Mouse (Mus musculus) limb, embryonic 15.5 days (tissue): ENCODE measurements around the gene Slc47a1. TPM values are rescaled to one million over a fixed set of nuclear protein-coding genes. Genes with fewer than 3 reads are reported as not detected.

ENCODE experiments used
- ATAC-seq: fragments of 200-750 bp; cut with Nextera tagmentation; 2 replicates; pipeline ENCODE4 v1.8.0; 2017; ENCODE audit warnings: low read depth, moderate TSS enrichment; ENCODE audit not compliant: insufficient number of reproducible peaks, low FRiP score, low TSS enrichment
- H3K27ac ChIP-seq: fragments of 300-500 bp; sonication (generic); 2 replicates; pipeline ENCODE4 v1.5.1; 2015; ENCODE audit warnings: moderate library complexity, mild to moderate bottlenecking, inconsistent platforms
- H3K27me3 ChIP-seq: fragments of 300-500 bp; sonication (generic); 2 replicates; pipeline ENCODE4 v1.6.1; 2015; ENCODE audit warnings: inconsistent platforms
- H3K36me3 ChIP-seq: fragments of 300-500 bp; sonication (generic); 2 replicates; pipeline ENCODE4 v1.6.1; 2015; ENCODE audit warnings: inconsistent platforms
- H3K4me1 ChIP-seq: fragments of 300-500 bp; sonication (generic); 2 replicates; pipeline ENCODE4 v1.6.1; 2015; ENCODE audit warnings: inconsistent platforms
- H3K4me2 ChIP-seq: fragments of 300-500 bp; sonication (generic); 2 replicates; pipeline ENCODE4 v1.6.1; 2015; ENCODE audit warnings: mild to moderate bottlenecking, inconsistent platforms
- H3K4me3 ChIP-seq: fragments of 300-500 bp; sonication (generic); 2 replicates; pipeline ENCODE4 v1.5.1; 2015; ENCODE audit warnings: mild to moderate bottlenecking, inconsistent platforms
- H3K9ac ChIP-seq: fragments of 300-500 bp; sonication (generic); 2 replicates; pipeline ENCODE4 v1.6.1; 2015; ENCODE audit warnings: inconsistent platforms
- H3K9me3 ChIP-seq: fragments of 300-500 bp; sonication (generic); 2 replicates; pipeline ENCODE4 v1.6.1; 2016; ENCODE audit warnings: inconsistent platforms
- WGBS: fragments of 180-500 bp; shearing (Covaris S2); methylation state at CpG from one replicate; pipeline ENCODE4 v1.1.7; 2015; 5-methylcytosine and 5-hydroxymethylcytosine counted together
- polyA plus RNA-seq: library from polyadenylated mRNA; unstranded; fragments of >200 nt; fragmentation: Nextera tagmentation; extraction: Ambion mirVana; gene quantifications from 2 replicates; pipeline ENCODE4 v1.2.1, GENCODE M21; 2015

Gene Slc47a1
- polyA plus RNA-seq, 1 experiment from 2014 or later = 0.97 TPM

DNA sequence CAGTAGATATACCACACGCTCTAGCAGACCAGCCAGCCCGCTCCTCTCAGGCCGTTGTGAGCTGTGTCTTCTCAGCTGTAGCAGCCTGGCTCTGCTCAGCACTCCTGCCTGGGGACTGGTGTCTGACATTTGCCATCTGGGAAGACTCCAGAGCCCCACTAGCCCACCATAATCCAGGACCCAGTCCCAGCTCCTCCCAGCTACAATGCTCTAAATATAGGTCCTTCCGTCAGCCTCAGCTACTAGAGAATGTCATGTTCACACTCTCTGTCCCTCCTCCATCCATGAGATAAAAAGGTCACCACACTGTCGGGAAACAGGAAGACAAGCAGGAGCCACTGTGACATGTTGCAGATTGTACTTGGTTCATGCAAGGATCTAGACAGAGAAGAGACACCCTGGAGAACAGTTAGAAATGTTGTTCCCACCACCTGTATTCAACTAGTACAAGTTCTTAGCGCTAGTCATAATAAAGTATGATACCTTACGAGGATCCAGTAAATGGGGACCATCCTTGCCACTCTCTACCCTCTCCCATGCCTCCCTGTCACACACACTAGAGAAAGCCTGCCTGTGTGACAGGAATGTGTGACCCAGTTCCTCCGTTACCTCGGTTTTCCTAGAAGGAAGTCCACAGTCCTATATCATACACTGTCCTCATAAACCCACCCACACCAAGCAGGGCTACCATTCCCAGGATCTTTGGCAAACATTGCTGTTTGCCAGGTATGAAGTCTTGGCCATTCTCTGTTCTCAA is 11.4 kb downstream of the Slc47a1 start:
- Histone ChIP-seq H3K27me3 (no peaks in the 10 kb centered on the region), H3K4me2 (no peak overlapping the region), H3K4me3 (no peak overlapping the region), H3K27ac (no peak overlapping the region), H3K4me1 (no peaks in the 10 kb centered on the region), H3K9me3 (no peaks in the 10 kb centered on the region), H3K36me3 (no peaks in the 10 kb centered on the region), H3K9ac (no peak overlapping the region)
- WGBS = 77% methylated on average over 9 of the region's 9 CpGs
- no peak for ATAC-seq

DNA sequence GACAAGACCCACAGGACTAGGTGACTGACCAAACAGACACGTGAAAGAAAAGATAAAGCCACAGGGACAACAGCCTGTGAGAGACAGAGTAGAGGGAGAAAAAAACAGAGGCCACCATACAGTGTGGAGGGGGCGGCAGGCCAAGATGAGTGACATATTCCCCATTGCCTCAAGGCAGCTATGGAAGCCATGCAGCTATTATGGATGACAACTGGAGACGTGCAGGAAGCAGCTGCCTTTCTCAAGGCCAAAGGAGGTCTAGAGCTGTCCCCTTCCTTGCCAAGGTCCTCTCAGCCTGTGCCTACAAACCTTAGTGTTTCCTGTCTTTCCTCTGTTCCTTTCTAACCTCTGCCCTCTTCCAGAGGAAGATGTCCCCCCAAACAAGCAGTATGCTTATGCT is 12.2 kb downstream of the Slc47a1 start:
- no peak overlapping the region for H3K4me2 ChIP-seq

DNA sequence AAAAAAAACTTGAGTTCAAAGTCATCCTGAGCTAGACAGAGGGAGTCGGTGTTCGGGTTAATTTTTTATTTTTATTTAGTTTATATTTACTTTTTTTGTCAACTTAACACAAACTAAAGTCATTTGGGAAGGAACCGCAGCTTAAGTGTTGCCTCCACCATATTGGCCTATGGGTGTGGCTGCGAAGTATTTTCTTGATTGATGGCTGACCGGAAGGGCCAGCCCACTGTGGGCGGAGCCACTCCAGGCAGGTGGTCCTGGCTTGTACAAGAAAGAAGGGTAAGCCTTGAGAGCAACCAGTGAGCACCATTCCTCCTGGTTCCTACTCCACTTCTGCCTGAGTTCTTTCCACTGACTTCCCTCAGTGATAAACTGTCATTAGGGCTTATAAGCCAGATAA is 14.0 kb downstream of the Slc47a1 start:
- no peak overlapping the region for H3K4me3 ChIP-seq
- no peak overlapping the region for H3K4me2 ChIP-seq
- no peak for ATAC-seq
- no peak overlapping the region for H3K27ac ChIP-seq
- H3K9me3 ChIP-seq = no peaks in the 10 kb centered on the region
- 85% methylated on average over 6 of the region's 6 CpGs for WGBS
- no peaks in the 10 kb centered on the region for H3K4me1 ChIP-seq
- no peak overlapping the region for H3K9ac ChIP-seq
- H3K36me3 ChIP-seq = no peaks in the 10 kb centered on the region
- no peaks in the 10 kb centered on the region for H3K27me3 ChIP-seq

More for the DNA sequence above, 12.2 kb downstream of the Slc47a1 start:
- 63% methylated on average over 3 of the region's 3 CpGs for WGBS
- Histone ChIP-seq H3K4me3 (no peak overlapping the region), H3K9me3 (no peaks in the 10 kb centered on the region), H3K27me3 (no peaks in the 10 kb centered on the region), H3K4me1 (no peaks in the 10 kb centered on the region), H3K36me3 (no peaks in the 10 kb centered on the region), H3K9ac (no peak overlapping the region), H3K27ac (no peak overlapping the region)
- ATAC-seq = no peak

DNA sequence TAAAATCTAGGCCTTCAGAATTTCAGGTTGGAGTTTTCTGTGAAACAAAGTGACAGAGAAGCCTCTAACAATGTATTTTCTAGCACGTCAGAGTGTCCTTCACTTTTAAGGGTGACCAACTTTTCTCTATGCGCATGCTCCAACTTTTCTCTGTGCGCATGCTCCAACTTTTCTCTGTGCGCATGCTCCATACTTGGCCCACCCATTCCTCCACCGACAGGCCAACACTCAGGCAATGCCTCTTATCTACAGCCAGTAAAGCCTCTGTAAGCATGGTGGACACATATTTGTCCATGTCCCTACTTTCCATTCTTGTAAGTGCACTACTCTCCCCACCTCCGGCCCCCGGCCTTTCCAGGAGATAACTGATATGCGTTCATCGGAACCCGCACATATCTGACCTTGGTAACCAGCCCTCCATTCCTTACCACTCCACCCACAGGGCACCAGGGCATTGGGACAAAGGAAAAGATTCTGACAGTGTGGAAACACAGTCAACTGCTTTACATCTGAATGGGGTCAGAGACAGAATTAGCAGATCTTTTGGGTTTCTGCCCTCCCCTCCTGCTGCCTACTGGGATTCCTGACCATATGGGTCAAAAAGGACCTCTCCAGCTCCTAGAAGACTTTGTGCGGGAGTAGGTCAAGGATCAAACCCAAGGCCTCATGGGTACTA is 16.5 kb downstream of the Slc47a1 start:
- Histone ChIP-seq H3K4me2 (no peak overlapping the region), H3K27me3 (no peaks in the 10 kb centered on the region), H3K9ac (no peak overlapping the region), H3K4me1 (peaks cover 3% of the 10 kb centered on the region; the same call in 1 of the 2 replicates), H3K4me3 (no peak overlapping the region), H3K36me3 (no peaks in the 10 kb centered on the region), H3K27ac (no peak overlapping the region), H3K9me3 (no peaks in the 10 kb centered on the region)
- no peak for ATAC-seq
- WGBS = 92% methylated on average over 11 of the region's 11 CpGs

DNA sequence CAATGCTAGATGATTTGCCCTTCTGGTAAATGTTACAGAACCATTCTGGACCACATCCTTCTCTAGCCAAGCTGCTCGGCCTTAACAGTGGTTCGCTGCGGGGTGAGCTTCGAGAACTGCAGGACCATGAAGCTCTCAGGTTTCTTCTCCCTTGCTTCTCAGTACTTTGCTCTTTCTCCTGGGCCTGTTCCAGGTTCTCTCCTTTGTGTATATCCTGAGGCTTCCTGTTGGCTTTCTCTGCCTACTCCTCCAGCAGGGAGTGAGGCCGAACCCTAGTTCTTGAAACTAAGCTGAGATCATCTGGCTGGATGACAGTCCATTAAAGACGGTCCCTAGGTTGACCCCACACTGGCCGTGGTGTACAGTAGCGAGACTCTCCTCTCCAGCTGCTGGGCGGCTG is 21.5 kb downstream of the Slc47a1 start:
- ATAC-seq = no peak
- Histone ChIP-seq H3K4me1 (peaks cover 9% of the 10 kb centered on the region), H3K36me3 (no peaks in the 10 kb centered on the region), H3K4me2 (no peak overlapping the region), H3K27ac (0 out of 2 replicates have a peak overlapping the region, but pooled peaks have one; percentile 17), H3K27me3 (no peaks in the 10 kb centered on the region), H3K4me3 (no peak overlapping the region), H3K9me3 (no peaks in the 10 kb centered on the region), H3K9ac (no peak overlapping the region)
- 59% methylated on average over 9 of the region's 9 CpGs for WGBS

DNA sequence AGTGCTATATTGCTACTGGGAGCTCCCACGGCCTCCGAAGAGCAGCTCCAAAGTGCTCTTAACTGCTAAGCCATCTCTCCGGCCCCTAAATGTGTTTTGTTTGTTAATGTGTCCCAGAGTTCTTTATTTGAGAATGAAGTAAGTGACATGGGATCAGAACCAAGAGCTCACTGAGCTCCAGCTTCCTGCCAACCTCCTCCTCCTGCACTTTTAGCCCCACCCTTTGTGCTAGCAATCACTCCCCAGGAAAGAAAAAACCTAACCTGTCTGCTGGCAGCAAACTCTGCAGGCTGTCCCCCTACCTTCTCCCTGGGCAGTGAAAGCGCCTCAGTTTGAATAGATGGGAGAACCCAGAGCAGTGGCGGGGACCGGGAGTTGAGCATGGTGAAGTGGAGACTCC is 22.0 kb downstream of the Slc47a1 start:
- no peak overlapping the region for H3K4me2 ChIP-seq
- H3K9me3 ChIP-seq = no peaks in the 10 kb centered on the region
- 0 out of 2 replicates have a peak overlapping the region, but pooled peaks have one; percentile 17 for H3K27ac ChIP-seq
- H3K9ac ChIP-seq = no peak overlapping the region
- peaks cover 9% of the 10 kb centered on the region for H3K4me1 ChIP-seq
- no peaks in the 10 kb centered on the region for H3K27me3 ChIP-seq
- no peak for ATAC-seq
- WGBS = 74% methylated on average over 6 of the region's 6 CpGs
- no peak overlapping the region for H3K4me3 ChIP-seq
- no peaks in the 10 kb centered on the region for H3K36me3 ChIP-seq

DNA sequence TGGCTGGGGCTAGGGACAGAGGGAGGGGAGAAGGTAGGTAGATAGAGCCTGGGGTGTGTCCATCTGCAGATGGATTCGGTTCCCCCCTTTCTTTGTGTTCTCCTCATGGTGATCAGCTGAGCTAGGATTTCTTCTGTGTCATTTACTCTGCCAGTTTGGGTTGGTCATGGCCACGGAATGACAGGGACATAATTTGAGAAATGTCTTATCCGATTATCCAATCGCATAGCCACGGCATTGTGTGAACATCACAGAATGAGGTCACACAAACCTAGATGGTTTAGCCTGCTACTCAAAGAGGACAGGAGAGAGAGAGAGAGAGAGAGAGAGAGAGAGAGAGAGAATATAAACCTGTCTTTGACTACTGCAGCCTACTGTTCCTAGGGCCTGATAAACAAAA is 22.8 kb downstream of the Slc47a1 start:
- H3K4me2 ChIP-seq = no peak overlapping the region
- WGBS = 84% methylated on average over 5 of the region's 5 CpGs
- H3K27ac ChIP-seq = no peak overlapping the region
- H3K4me3 ChIP-seq = no peak overlapping the region
- no peaks in the 10 kb centered on the region for H3K36me3 ChIP-seq
- peaks cover 9% of the 10 kb centered on the region for H3K4me1 ChIP-seq
- no peaks in the 10 kb centered on the region for H3K27me3 ChIP-seq
- no peak for ATAC-seq
- H3K9me3 ChIP-seq = no peaks in the 10 kb centered on the region
- no peak overlapping the region for H3K9ac ChIP-seq

DNA sequence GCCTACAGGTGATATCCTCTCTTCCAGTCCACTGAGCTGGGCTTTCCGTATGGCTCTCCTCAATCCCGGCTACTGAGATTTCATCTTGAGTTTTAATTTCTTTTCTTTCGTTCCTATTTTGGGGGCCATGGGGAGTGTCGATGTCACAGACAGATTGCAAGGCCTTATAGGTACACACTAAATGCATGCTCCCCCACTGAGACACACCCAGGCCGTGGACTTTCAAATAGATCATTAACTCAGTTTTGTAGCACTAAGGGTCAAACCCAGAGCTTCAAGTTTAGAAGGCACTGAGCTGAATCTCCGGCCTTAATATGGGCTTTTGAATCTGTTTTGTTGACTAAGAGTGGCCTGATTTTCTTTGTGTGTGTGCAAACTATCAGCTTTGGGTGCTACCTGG is 23.8 kb downstream of the Slc47a1 start:
- Histone ChIP-seq H3K27me3 (no peaks in the 10 kb centered on the region), H3K4me1 (peaks cover 9% of the 10 kb centered on the region), H3K9me3 (no peaks in the 10 kb centered on the region), H3K4me3 (no peak overlapping the region), H3K9ac (no peak overlapping the region), H3K4me2 (no peak overlapping the region), H3K27ac (no peak overlapping the region), H3K36me3 (no peaks in the 10 kb centered on the region)
- WGBS = 83% methylated on average over 6 of the region's 6 CpGs
- ATAC-seq = no peak

DNA sequence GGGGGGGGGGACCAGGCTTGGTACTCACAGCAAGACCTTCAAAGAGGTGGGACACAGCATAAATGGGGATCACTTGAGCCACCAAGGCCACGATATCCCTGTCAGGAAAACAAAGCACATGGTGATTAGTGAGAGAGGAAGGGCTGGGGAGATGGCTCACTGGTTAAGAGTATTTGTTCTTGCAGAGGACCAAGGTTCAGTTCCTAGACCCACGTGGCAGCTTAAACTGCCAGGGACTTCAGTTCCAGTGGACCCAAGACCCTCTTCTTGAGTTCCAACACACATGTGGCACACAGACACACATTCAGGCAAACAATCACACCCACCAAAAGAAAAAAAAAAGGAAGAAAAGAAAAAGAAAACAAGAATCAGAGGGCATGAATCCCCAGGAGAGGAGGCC is 25.1 kb downstream of the Slc47a1 start:
- 75% methylated on average over 2 of the region's 2 CpGs for WGBS
- Histone ChIP-seq H3K4me2 (no peak overlapping the region), H3K27ac (no peak overlapping the region), H3K9me3 (no peaks in the 10 kb centered on the region), H3K36me3 (no peaks in the 10 kb centered on the region), H3K4me1 (peaks cover 9% of the 10 kb centered on the region), H3K4me3 (no peak overlapping the region), H3K9ac (no peak overlapping the region), H3K27me3 (no peaks in the 10 kb centered on the region)
- no peak for ATAC-seq

DNA sequence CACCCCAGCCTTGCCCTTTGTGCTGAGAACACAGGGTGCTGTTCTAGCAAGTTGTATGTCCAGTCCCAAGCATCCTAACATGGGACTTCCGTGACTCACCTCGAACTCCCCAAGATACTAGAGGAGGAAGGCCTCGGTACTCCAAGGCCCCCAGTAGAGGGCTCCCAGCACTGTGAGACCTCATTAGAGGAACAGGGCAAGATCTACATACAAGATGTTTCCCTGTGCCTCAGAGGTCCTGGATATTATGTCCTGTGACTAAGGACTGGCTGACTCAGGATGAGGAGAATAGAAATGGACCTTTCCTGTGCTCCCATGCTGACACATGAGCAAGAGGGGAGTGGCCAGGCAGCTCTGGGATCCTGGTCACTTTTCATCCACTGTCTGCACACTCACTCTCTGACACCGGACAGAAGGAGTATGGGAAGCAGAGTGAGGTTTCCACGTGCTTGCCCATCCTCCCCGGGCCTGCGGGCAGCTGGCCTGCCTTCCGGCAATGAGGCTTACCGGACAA is 25.9 kb downstream of the Slc47a1 start:
- Histone ChIP-seq H3K36me3 (no peaks in the 10 kb centered on the region), H3K27ac (no peak overlapping the region), H3K9me3 (no peaks in the 10 kb centered on the region), H3K9ac (no peak overlapping the region), H3K4me2 (no peak overlapping the region), H3K4me1 (peaks cover 9% of the 10 kb centered on the region), H3K4me3 (no peak overlapping the region), H3K27me3 (no peaks in the 10 kb centered on the region)
- ATAC-seq = no peak
- 64% methylated on average over 9 of the region's 9 CpGs for WGBS

DNA sequence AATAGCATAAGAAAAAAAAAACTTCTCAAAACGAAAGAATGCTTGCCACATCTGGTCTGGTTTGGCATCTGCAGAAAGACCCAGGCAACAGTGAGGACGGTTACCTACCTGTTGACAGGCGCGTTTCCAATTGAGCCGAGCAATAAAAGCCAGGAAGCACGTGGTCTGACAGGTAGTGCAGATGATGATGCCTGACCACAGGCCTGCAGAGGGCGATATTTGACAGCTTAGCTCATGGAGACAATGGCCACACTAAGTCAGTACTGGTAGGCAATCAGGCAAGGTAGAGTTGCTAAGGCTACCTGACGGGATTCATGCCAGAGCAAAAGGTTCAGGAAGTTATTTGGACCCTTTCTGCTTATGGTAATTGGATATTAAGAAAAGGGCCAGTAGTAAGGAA is 28.8 kb downstream of the Slc47a1 start:
- no peak for ATAC-seq

DNA sequence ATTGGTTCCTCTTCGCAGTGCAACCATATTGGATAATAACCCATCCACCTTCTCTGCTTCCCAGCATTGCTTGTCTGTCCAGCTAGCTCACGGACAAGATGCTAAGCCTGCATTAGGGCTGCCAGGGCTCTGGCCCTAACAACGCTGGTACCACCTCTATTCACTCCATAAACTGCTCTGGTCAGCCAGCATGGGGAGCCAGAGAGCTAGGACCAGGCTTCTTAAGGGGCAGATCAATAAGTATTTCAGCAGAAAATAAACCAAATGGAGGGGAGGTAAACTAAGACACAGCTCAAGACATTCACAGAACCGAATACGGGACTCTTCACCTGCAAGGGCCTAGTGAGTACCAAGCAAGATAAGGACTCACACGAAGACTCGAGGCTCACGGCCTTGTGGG is 32.0 kb downstream of the Slc47a1 start:
- Histone ChIP-seq H3K9ac (no peak overlapping the region), H3K4me2 (no peak overlapping the region), H3K4me1 (peaks cover 13% of the 10 kb centered on the region), H3K4me3 (no peak overlapping the region), H3K27ac (no peak overlapping the region), H3K36me3 (no peaks in the 10 kb centered on the region), H3K27me3 (peaks cover 38% of the 10 kb centered on the region), H3K9me3 (no peaks in the 10 kb centered on the region)
- no peak for ATAC-seq
- 67% methylated on average over 8 of the region's 8 CpGs for WGBS

More for the DNA sequence above, 28.8 kb downstream of the Slc47a1 start:
- no peaks in the 10 kb centered on the region for H3K36me3 ChIP-seq
- H3K4me2 ChIP-seq = no peak overlapping the region
- H3K27ac ChIP-seq = no peak overlapping the region
- WGBS = 5% methylated on average over 8 of the region's 8 CpGs
- H3K9ac ChIP-seq = no peak overlapping the region
- no peaks in the 10 kb centered on the region for H3K4me1 ChIP-seq
- no peaks in the 10 kb centered on the region for H3K9me3 ChIP-seq
- peaks cover 10% of the 10 kb centered on the region; the same call in 1 of the 2 replicates for H3K27me3 ChIP-seq
- H3K4me3 ChIP-seq = no peak overlapping the region
